Mouse (Mus musculus) neural tube, embryonic 10.5 days (tissue): ENCODE data around the gene Vmn1r224.

Source experiments
- DNase-seq: peaks from one replicate; pipeline ENCODE4 v3.0.0-alpha.2; 2017; ENCODE audit warnings: low spot score; ENCODE audit errors: extremely low spot score

The Vmn1r224 gene

GRCm38 (mm10) chr17:20413846-20414245 lies at the start of gene Vmn1r224:
Gene Vmn1r224 (plus strand): TSS chr17:20414146.
- DNase-seq = no peak

DNA sequence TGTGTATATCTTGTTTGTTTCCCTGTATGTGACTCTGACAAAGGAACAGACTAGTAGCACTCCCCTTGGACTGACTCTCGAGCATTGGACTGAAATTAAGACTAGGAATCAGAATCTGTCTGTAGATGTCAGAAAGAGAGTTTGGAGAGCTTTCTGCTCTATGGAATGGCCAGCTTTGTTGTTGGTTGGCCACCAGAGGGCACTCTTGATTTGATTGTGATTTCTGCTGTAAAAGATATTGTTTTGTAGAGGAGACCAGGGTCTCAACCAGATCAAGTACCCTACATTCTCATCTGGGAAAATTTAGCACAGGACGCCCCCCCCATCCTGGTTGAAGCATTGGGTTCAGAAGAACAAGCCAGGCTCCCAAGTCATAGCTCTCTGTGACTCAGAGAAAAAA lies 14.8 kb upstream of the Vmn1r224 start:
- no peak for DNase-seq

GRCm38 (mm10) chr17:20439263-20439662 lies 25.3 kb downstream of the Vmn1r224 start:
- no peak for DNase-seq

DNA sequence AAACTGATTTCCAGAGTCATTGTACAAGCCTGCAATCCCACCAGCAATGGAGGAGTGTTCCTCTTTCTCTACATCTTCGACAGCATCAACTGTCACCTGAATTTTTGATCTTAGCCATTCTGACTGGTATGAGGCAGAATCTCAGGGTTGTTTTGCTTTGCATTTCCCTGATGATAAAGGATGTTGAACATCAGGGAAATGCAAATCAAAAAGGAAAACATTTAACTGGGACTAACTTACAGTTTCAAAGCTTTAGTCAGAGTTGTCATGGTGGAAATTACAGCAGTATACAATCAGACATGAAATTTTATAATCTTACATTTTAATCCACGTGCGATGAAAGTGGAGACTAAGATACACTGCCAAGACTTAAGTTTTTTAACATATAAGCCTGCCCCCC lies 59.4 kb downstream of the Vmn1r224 start:
- DNase-seq = no peak
